Mouse (Mus musculus) right cerebral cortex, adult 2 months (tissue): Measurements from ENCODE around the gene Vwa3b.
"Not testable (repeated sequence)": the region's sequence is repeated elsewhere in the genome, so short reads cannot be mapped to it uniquely, and the experiment has no call there.

Source experiments
- DNase-seq, 2 experiments: peaks; one replicate each; pipeline ENCODE4 v3.0.0; 2021 to 2022; ENCODE audit warnings: low spot score in 2 of 2

Vwa3b gene

DNA sequence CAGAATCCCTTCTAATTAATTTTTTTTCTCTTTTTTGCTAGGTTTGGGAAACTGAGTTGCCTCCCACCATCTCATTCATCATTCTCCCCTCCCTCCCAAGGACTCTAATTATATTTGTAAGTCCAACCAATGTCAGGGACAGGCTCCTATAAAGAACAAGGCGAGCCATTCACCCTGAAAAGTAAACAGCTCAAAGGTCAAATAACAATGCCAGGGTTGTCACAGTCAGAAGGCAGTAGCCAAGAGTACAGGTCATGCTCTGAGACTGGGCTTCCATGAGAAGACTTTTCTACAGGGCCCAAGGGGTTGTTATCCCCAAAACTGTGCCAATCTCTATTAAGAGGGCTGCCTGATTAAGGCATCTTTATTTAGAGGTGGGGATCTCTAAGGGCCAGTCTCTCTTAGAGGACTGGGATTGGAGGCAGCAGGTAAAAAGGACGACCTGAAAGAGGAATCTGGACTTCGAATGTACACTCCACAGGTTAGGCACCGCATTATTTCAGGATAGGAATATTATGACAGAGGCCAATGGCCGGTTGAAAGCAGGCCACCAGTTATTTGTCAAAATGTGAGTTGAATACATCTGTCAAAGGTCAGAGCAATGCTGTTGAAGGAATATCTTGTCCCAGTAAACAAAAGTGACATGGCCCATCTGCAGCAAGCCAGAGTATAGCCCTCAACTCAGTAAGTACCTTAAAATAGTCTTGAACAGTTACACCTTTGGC lies at the start of gene Vwa3b:
Gene Vwa3b, plus strand, starts transcription at position 635 of the 725 bp plus-strand sequence.
- no peak for DNase-seq

DNA sequence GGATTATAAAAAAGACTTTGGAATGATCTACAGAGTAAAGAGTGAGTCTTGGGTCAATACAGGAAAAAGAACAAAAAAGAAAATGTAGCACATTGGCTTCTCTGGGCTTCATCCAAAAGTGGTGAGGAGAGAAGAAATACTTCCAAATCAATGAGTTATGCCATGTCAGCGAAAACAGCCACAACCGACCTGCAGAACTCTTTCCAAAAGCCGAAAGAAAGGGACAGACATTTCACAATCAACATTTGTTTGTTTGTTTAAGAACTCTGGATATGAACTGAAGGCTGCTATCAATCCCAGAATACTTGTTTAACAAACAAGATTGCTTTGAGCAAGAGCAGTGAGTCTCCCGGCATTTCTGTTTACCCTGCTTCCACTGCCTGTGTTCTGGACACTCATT lies 49.6 kb upstream of the Vwa3b start:
- no peak for DNase-seq

DNA sequence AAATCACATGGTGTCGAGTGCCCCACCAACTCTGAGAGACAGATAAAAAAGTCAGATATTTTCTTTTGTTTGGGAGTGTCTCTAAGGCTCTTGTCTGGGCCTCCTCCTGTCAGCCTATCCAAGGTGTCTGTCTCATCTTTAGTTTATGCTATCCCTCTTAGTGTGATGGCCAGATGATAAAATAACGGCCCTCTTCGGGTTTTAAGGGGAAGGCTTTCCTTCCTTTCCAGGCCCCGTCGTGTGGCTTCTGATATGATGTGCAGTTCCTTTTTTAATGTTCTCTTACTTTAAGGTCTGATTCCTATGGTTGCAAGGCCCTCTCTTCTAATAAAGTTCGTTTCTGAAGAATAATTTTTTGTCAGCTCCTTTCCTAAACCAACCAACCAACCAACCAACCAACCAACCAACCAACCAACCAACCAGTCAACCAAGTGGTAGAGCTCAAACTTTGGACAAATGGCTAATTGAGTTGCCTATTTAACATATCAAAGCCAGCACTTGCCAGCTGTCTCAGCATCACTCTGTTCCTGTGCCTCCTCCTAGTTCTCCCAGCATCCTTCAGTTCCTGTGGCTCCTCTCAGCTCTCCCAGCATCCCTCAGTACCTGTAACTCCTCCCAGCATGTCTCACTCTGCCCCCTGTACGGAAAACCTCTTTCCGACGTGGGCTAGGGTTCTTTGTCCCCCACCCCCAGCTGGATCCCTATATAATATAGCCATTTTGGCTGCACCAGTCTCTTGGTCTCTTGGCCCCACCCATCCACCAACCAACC lies 44.0 kb upstream of the Vwa3b start:
- no peak for DNase-seq

DNA sequence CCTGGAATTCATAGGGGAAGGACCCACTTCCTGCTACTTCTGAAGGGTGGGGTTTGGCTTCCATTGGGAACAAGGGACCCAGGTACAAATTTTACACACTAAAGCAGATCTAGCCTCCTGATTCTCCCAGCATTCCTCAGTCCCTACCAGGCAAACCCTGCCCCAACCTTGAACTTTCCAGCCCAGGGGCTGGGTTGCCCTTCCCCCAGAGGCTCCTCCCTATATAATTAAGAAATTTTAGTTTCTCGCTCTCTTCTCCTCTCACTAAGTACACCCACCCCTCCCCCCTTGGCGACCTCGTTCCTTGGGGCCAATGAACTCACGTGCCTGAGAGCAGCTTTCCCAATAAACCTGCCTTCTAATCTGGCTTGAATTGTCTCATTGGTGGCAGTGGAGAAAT lies 42.6 kb upstream of the Vwa3b start:
- no peak for DNase-seq

- no peak for DNase-seq
These were observed 42.0 kb upstream of the Vwa3b start for GRCm38 (mm10) chr1:36984406-36984805.

GRCm38 (mm10) chr1:36985896-36986295 lies 40.5 kb upstream of the Vwa3b start:
- DNase-seq: no peak

DNA sequence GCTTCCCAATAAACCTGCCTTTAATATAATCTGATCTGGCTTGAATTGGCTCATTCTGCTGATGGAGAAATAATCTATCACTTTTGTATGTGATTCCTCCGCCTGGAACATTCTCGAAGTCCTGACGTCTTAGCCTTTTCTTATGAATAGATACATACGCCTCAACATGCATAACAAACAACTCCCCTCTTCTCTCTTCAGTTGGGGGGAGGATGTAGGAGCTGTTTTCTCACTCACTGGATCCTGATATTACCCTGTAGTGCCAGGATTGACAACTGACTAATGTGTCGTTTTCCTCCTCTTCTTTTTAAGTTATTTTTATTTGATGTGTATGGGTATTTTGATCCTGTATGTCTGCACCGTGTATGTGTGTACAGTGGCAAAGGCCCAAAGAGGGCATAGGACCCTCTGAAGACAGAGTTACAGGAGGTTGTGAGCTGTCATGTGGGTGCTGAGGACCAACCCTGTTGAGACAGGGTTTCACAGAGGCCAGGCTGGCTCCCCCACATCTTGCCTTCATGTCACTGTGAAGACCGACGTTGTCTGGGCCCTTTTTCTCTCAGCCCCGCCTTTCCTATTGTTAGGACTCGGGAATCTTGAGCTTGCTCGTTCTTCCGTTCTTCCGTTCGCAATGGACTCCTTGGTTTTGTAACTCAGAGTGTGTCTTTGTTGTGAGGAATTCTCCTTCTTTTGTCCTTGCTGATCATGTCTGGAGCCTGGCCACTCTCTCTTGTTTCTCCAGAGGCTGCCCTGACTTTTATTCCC lies 39.8 kb upstream of the Vwa3b start:
- no peak for DNase-seq

GRCm38 (mm10) chr1:36987172-36988148 lies 38.9 kb upstream of the Vwa3b start:
- no peak for DNase-seq

GRCm38 (mm10) chr1:36988161-36988560 lies 38.2 kb upstream of the Vwa3b start:
- no peak for DNase-seq

- no peak for DNase-seq
These were observed 37.8 kb upstream of the Vwa3b start for GRCm38 (mm10) chr1:36988561-36988960.

DNA sequence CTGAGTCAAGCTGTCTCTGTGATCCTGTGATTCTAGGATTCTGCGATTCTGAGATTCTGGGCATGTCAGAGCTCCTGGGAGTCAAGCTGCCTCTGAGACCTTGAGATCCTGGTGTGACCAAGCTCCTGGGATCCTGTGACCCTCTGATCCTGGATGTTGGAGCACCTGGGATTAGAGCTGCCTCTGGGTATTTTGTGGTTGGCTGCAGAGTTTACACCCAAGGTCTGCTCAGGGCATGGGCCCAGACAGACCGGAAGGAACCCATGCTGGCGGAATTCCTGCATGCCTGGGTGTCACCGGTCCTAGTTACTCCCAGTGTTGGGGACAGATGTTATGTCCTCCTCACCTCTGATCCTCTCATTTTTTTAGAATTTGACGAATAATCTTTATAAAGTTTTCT lies 32.1 kb upstream of the Vwa3b start:
- DNase-seq: no peak

GRCm38 (mm10) chr1:36995760-36996159 lies 30.6 kb upstream of the Vwa3b start:
- DNase-seq: no peak

DNA sequence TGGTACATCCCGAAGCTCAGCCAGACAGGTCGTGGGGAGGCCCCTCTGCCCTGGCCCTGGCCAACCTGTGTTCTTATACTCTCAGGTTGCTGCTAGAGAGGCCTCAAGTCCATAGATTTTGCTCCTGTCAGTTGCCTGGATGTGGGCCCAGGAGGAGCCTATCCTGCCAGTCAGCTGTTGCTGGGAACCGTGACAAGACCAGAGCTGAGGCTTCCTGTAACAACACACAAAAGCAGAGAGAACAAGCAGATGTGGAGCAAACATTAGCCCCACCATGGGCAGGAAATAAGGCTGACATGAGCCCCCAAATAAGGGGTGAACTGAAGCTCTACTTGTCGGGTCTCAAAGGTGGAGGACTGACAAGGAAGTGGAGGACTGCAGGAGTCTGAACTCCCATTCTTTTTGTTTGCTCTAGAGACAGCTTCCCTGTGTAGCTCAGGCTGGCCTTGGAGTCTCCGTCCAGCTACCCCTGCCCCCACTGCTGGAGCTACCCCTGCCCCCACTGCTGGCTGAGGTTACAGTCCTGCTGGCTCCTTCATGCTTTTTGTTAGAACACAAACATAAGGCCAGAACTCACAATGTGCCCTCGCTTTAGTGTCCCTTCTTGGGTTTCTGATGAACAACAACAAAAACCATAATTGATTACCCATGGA lies 29.7 kb upstream of the Vwa3b start:
- no peak for DNase-seq

GRCm38 (mm10) chr1:37000307-37000706 lies 26.1 kb upstream of the Vwa3b start:
- no peak for DNase-seq

- DNase-seq: no peak
These were observed 24.6 kb upstream of the Vwa3b start for GRCm38 (mm10) chr1:37001636-37002315.

DNA sequence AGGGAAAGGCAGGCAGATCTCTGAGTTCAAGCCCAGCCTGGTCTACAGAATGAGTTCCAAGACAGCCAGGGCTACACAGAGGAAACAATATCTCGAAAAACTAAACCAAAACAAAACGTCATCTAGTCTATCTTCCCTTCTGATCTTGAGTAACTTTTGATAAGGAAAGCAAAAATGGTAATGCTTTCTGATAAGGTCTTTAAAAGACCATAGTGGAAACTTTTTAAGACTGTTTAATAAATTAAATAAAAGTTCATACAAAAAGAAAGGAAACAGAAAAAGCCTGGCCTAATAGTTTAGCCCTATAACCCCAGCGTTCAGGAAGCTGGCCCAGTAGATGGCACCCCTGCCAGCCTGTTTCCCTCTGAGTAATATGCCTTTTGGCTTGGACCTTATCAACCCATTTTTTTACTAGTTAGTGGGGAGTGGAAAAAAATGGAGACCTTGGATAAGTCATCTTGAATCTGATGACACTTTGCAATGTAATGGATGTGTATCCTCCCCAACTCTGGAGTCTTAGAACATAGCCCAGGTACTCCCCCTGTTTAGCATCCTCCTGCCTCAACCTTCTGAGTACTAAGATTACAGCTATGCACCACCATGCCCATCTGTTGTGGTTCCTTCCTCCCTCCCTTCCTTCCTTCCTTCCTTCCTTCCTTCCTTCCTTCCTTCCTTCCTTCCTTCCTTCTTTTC lies 23.9 kb upstream of the Vwa3b start:
- no peak for DNase-seq

GRCm38 (mm10) chr1:37004533-37004932 lies 21.9 kb upstream of the Vwa3b start:
- no peak for DNase-seq

DNA sequence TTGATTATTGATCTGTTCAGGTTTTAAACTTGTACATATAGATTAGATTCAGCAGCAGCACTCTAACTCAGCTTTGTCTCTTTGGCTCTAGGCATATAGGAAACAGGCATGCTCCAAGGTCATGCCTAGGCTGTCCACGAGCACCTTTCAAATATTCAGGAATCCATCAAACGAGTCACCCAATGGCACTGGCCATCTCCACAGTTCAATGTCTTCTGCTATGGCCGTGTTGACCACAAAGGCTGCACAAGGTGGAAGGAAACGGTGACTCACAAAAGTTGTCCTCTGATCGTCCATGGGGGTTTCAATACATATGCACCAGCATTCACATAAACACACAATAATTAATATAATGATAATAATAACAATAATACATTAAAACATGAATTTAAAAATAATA lies 21.4 kb upstream of the Vwa3b start:
- no peak for DNase-seq

DNA sequence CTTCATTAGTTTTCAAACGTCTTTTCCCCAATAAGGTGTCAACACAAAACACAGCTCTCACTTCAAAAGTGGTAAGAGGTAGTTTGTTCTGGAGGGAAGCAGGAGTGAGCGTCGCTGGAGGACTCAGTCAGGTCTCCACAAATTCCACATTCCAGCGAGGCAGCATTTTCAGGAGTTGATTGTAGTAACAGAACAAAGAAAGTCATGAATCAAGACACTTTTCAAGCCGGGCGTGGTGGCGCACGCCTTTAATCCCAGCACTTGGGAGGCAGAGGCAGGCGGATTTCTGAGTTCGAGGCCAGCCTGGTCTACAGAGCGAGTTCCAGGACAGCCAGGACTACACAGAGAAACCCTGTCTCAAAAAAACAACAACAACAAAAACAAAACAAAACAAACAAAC lies 19.9 kb upstream of the Vwa3b start:
- DNase-seq: not testable (repeated sequence)

DNA sequence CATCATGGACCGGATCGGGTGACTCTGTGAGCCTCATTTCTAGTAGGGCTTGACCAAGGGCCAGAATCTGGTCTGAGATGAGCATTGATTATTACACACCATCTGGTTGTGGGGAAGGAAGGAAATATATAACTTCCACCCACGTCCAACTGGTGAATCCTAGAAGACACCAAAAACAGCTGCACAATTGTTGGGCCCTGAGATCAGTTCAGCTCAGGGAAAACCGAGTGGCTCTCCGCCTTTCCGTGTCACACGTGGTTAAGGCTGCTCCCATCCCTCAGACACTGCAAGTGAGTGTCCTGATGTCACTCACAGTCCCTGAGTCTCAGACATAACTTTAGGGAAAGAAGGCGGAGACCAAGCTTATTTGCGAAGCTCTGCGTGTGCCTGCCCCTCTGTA lies 16.5 kb upstream of the Vwa3b start:
- DNase-seq: peak; percentile 16 to 20
